Mouse (Mus musculus): ENCODE measurements at regions not wholly inside any gene's neighbourhood (a gene's known extent, or its start where the extent isn't known, plus 50 kb on each side); places are given as distances from the start of the nearest gene placed in this dataset.

GRCm38 (mm10) chr5:12927247-12927646 lies 198.0 kb upstream of the Sema3a start:
- no peak for TF ChIP-seq POLR2A (IDR thresholded peaks at IDR 0.05; ENCODE audit: low read depth, low read length)
- no peak for TF ChIP-seq CTCF (IDR thresholded peaks at IDR 0.05; ENCODE audit: extremely low read depth, insufficient read depth, insufficient read length, insufficient replicate concordance)
